Mouse (Mus musculus): ENCODE data around the gene Ferd3l. TPM values are rescaled to one million over a fixed set of nuclear protein-coding genes. Genes with fewer than 3 reads are reported as not detected.

Gene Ferd3l
- total RNA-seq, 4 experiments from 2014 or later: not detected

DNA sequence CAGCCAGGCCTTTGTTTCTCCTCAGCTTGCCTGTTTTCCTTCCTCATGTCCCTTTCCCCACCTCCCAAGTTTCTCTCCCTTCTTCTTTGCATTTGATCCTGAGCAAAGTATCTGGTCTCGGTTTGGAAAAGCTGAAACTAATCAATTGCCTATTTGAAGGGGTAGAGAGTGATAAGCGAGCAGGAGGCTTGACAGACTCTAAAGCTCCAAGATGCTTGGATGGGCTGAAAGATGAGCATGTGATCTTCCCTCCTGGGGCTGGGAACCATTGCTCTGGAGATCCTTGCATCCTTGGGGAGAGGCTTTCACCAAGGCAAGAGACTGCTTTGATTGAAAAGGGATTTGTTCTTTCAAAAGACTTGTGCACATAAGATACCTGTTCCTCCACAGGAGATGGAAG, 36.2 kb downstream of the Ferd3l start:
- DNase-seq (ENCODE audit: low spot score in 2 of 2): no peak

DNA sequence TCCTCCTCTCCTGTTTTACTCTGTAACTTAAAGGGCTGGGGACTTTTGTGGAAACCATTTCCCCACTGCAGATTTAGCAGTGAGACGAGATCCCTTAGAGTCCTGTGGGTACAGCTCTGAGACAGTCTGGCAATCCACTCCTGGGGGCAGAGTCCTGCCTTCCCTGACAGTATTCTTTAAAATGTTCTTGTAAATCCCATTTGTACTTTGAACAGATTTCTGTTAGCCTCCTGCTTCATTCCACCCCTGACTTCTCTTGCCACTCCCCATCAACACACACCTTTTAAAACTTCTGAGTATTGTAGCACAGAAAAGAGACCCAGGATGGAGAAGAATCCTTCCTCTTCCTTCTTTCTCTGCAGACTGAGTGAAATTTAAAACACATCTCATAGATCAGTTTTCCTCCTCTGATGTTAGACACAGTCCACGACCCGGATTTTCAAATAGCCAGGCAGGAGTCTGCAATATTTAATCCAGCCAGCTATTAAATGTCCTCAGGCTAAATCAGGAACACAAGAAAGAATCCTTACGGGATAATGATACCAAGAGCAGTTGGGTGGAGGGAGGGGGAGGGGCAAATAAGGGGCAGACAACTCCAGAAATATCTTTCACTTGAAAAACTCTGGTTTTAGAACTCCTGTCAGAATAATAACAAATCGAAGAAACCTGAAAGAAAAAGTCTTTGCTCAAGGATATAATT, 37.6 kb downstream of the Ferd3l start:
- no peak for DNase-seq (ENCODE audit: low spot score in 2 of 2)

DNA sequence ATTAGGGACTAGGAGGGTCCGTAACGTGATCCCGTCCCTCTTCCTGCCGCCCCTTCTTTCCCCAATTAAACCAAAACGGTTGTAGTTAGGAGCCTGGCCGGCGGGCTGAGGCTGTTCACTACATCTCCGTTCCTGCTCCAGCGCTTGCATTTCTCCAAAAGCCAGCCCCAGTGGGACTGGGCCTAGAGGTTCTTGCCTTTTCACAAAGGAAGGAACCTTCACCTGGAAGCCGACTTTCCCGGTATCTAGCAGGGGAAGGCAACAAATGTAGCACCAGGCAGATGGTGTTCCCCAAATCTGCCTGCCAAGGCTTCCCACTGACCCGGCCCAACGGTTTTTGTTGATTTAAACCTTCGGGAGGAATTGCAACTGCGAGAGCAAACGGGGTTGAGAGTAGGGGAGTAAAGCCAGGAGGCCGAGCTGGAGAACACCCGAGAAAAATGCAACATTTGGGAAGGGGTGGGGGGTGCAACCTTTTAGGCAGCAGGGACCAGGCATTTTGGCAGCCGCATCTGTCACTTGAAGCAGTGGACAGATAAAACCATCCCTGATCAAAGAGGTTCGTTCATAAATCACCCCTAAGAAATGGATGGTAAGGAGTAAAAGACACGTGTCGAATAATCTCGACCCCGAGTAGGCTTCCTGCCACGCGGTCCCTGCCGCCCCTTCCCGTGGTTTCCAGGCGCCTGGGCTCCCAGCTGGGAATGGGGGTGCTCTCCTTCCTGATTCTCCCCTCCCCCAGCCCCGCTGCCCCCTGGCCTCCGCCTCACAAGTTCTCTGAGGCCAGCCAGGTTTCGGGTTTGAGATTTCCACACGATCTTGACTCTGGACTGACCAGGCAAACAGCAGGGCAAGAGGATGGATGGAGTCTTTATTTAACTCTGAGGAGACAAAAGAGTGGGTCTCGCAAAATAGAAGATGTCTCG, 38.5 kb downstream of the Ferd3l start:
- DNase-seq (ENCODE audit: low spot score in 2 of 2): no peak

DNA sequence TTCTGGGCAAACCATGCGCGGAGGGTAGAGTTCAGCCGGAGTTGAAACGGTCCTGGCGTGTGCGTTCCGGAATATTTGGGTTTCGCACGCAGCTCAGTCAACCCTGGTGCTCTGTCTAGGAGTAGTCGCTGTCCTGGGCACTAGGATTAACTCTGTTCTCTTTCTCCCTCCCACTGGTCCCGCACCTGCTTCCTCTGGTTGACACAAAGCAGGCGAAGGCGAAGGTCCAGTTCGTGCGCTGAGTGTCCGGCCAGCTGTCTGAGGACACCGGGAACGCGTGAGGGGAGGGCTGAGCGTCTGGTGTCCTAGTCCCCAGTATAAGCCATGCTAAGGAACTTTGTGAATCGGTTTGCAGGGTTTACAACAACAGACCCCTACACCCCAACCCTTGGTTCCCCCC, 39.3 kb downstream of the Ferd3l start:
- no peak for DNase-seq (ENCODE audit: low spot score in 2 of 2)

DNA sequence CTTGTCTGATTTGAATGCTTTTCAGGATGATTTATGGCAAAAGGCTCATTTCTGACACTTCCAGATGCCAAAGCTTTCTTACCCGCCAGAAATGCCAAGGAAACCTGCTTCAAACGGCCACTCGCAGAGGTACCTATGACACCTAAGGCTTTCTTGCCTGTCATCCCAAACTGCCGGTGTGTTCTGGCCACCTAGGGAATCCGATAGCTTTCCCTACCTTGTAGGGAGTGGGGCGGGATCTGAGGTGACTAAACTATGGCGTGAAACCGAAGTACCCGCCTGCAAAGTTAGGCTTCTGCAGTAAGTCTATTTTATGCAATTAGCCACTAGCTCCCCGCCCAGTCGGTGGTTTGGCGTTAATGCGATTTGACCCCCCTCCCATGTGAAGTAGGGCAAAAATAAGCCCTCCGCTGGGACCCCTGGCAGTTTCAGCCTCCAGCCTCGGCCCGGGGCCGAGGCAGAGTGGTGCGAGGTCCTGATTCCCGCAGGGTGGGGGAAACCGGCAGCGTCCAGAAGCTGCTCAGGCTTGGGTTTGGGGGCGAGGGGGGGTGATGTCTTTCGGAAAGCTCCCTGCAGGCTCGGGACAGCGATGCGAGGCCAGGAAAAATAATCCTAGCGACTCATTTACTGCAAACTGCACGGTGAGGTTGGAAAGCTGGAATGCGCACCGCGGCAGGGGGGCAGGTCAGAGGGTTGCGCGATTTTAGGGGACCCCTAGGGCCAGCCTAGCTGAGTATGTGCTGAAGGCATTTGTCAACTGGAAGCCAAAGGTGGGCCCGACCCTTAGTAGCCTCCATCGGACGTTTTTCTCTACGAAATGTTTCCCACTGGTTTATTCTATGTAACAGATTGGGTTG, 40.0 kb downstream of the Ferd3l start:
- DNase-seq (ENCODE audit: low spot score in 2 of 2): no peak

DNA sequence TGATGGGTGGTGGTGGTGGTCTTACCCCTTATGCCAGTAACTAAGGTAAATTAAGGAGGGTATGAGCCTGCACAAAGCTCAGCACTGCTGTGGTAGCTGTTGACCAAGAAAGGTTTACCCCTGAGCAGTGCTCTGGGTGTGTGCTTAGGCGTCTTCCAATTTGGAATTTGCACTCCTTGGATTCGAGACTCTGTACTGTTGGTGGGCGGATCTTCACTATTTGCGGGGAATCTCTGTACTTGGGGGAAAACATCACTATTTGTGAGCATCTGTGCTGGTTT, 40.6 kb downstream of the Ferd3l start:
- DNase-seq (ENCODE audit: low spot score in 2 of 2): no peak

Other genes with a start within 250 kb of the Ferd3l start
- gene Twist1, start 29.2 kb downstream of the Ferd3l start, total RNA-seq (2022): 1 to 10 TPM; 1.2 to 1.9 (median 1.3) TPM

Data from layer of hippocampus, adult 8-10 months (tissue).